Mouse (Mus musculus) heart, postnatal 0 days (tissue): ENCODE data around the gene Abca7. TPM values are rescaled to one million over a fixed set of nuclear protein-coding genes. Genes with fewer than 3 reads are reported as not detected.

ENCODE experiments used
- ATAC-seq: fragments of 200-750 bp; cut with Nextera tagmentation; 2 replicates; pipeline ENCODE4 v1.8.0; 2017; ENCODE audit warnings: low read depth, moderate number of reproducible peaks, moderate library complexity; ENCODE audit not compliant: insufficient read depth
- DNase-seq: peaks from one replicate; pipeline ENCODE4 v3.0.0-alpha.2; 2016; ENCODE audit warnings: low spot score
- H3K27ac ChIP-seq: fragments of 300-500 bp; sonication (generic); 2 replicates; pipeline ENCODE4 v1.5.1; 2014; ENCODE audit warnings: low read depth, mild to moderate bottlenecking
- H3K27me3 ChIP-seq: fragments of 300-500 bp; sonication (generic); 2 replicates; pipeline ENCODE4 v1.6.1; 2014; ENCODE audit warnings: low read length, mixed read lengths; ENCODE audit not compliant: control insufficient read depth, insufficient read depth
- H3K36me3 ChIP-seq: fragments of 300-500 bp; sonication (generic); replicated peaks from 2 replicates; pipeline ENCODE4 v1.6.1; 2014; ENCODE audit warnings: low read length, mixed read lengths; ENCODE audit not compliant: control insufficient read depth, insufficient read depth
- H3K4me1 ChIP-seq: fragments of 300-500 bp; sonication (generic); 2 replicates; pipeline ENCODE4 v1.6.1; 2014; ENCODE audit warnings: antibody characterized with exemption; ENCODE audit not compliant: control insufficient read depth, insufficient read depth
- H3K4me2 ChIP-seq: fragments of 300-500 bp; sonication (generic); 2 replicates; pipeline ENCODE4 v1.6.1; 2014; ENCODE audit warnings: low read depth, mild to moderate bottlenecking, low read length, moderate library complexity
- H3K4me3 ChIP-seq: fragments of 300-500 bp; sonication (generic); 2 replicates; pipeline ENCODE4 v1.5.1; 2014; ENCODE audit warnings: low read depth, low read length
- H3K9ac ChIP-seq: fragments of 300-500 bp; sonication (generic); replicated peaks from 2 replicates; pipeline ENCODE4 v1.6.1; 2014; ENCODE audit warnings: low read depth, low read length, mixed read lengths
- H3K9me3 ChIP-seq: fragments of 300-500 bp; sonication (generic); replicated peaks from 2 replicates; pipeline ENCODE4 v1.6.1; 2016; ENCODE audit warnings: low read length; ENCODE audit not compliant: control insufficient read depth
- CTCF ChIP-seq: IDR thresholded peaks from 2 replicates; pipeline ENCODE4 v1.5.1; 2016; ENCODE audit warnings: antibody characterized with exemption, control low read depth, low read depth
- EP300 ChIP-seq: IDR thresholded peaks from 2 replicates; pipeline ENCODE4 v1.6.1; 2016; ENCODE audit warnings: antibody characterized with exemption, low read depth
- WGBS: fragments of 180-500 bp; shearing (Covaris S2); extraction: QIAGEN DNeasy Blood & Tissue Kit; methylation state at CpG from one replicate; pipeline ENCODE4 v1.1.7; 2014; 5-methylcytosine and 5-hydroxymethylcytosine counted together
- polyA plus RNA-seq: library from polyadenylated mRNA; unstranded; fragments of >200 nt; fragmentation: Nextera tagmentation; extraction: Ambion mirVana; gene quantifications from 2 replicates; pipeline ENCODE4 v1.2.1, GENCODE M21; 2015
- total RNA-seq: library from RNA; depleted of rRNA; stranded (reverse); fragments of >200 nt; gene quantifications from 2 replicates; pipeline ENCODE4 v1.2.3, GENCODE M21; 2014; ENCODE audit warnings: low replicate concordance

Abca7 gene
- total and polyA plus RNA-seq, 2 experiments from 2014 or later = 1.9 to 11.4 TPM

- Histone ChIP-seq H3K27me3 (no peaks in the 10 kb centered on the region), H3K4me3 (no peak overlapping the region)
These were observed 31.6 kb downstream of the Abca7 start for GRCm38 (mm10) chr10:80027681-80028520.

GRCm38 (mm10) chr10:80028521-80028846 lies 32.2 kb downstream of the Abca7 start:
- no peak for TF ChIP-seq EP300
- TF ChIP-seq CTCF = no peak
- no peak overlapping the region for H3K27ac ChIP-seq
- H3K4me1 ChIP-seq = peaks cover 10% of the 10 kb centered on the region
- ATAC-seq (no peak), DNase-seq (no peak)
- WGBS = 92% methylated on average over 13 of the region's 13 CpGs
- no peak overlapping the region for H3K9ac ChIP-seq
- no peaks in the 10 kb centered on the region for H3K27me3 ChIP-seq
- no peak overlapping the region for H3K4me2 ChIP-seq
- H3K9me3 ChIP-seq = no peaks in the 10 kb centered on the region
- no peak overlapping the region for H3K4me3 ChIP-seq
- H3K36me3 ChIP-seq = no peaks in the 10 kb centered on the region; the same call in 1 of the 2 replicates

More at GRCm38 (mm10) chr10:80027681-80028520, 31.6 kb downstream of the Abca7 start:
- Histone ChIP-seq H3K27ac (no peak overlapping the region), H3K9ac (no peak overlapping the region), H3K4me2 (no peak overlapping the region), H3K9me3 (no peaks in the 10 kb centered on the region), H3K36me3 (no peaks in the 10 kb centered on the region; the same call in 1 of the 2 replicates), H3K4me1 (peaks cover 4% of the 10 kb centered on the region; the same call in 1 of the 2 replicates)
- no peak for TF ChIP-seq EP300
- no peak for TF ChIP-seq CTCF
- DNase-seq = no peak
- no peak for ATAC-seq
- 67% methylated on average over 20 of the region's 20 CpGs for WGBS

GRCm38 (mm10) chr10:80030191-80030590 lies 33.9 kb downstream of the Abca7 start:
- DNase-seq = no peak
- no peak overlapping the region for H3K4me2 ChIP-seq
- ATAC-seq = no peak

GRCm38 (mm10) chr10:80030736-80031135 lies 34.4 kb downstream of the Abca7 start:
- Histone ChIP-seq H3K9me3 (no peaks in the 10 kb centered on the region), H3K4me1 (peaks cover 19% of the 10 kb centered on the region), H3K36me3 (peaks cover 4% of the 10 kb centered on the region), H3K4me3 (no peak overlapping the region), H3K9ac (no peak overlapping the region), H3K27me3 (no peaks in the 10 kb centered on the region), H3K27ac (no peak overlapping the region), H3K4me2 (no peak overlapping the region)
- no peak for ATAC-seq
- WGBS = 81% methylated on average over 17 of the region's 17 CpGs
- DNase-seq = no peak
- TF ChIP-seq EP300 (no peak), CTCF (no peak)

More at GRCm38 (mm10) chr10:80030191-80030590, 33.9 kb downstream of the Abca7 start:
- no peaks in the 10 kb centered on the region for H3K27me3 ChIP-seq
- no peak overlapping the region for H3K9ac ChIP-seq
- 89% methylated on average over 9 of the region's 9 CpGs for WGBS
- H3K36me3 ChIP-seq = no peaks in the 10 kb centered on the region; the same call in 1 of the 2 replicates
- H3K4me3 ChIP-seq = no peak overlapping the region
- no peak overlapping the region for H3K27ac ChIP-seq
- no peaks in the 10 kb centered on the region for H3K9me3 ChIP-seq
- no peak for TF ChIP-seq EP300
- no peak for TF ChIP-seq CTCF
- H3K4me1 ChIP-seq = peaks cover 19% of the 10 kb centered on the region

- Histone ChIP-seq H3K4me3 (no peak overlapping the region), H3K4me1 (peaks cover 19% of the 10 kb centered on the region), H3K4me2 (peak overlapping the region; percentile 22; the same call in 1 of the 2 replicates), H3K27me3 (no peaks in the 10 kb centered on the region), H3K27ac (peak overlapping the region; percentile 77), H3K9ac (peak overlapping the region; percentile 30; the same call in 1 of the 2 replicates), H3K36me3 (peaks cover 25% of the 10 kb centered on the region), H3K9me3 (no peaks in the 10 kb centered on the region)
- WGBS = 14% methylated on average over 5 of the region's 5 CpGs
- ATAC-seq = peak; percentile 52
- peak; percentile 51 for DNase-seq
- no peak for TF ChIP-seq CTCF
- no peak for TF ChIP-seq EP300
These were observed 36.6 kb downstream of the Abca7 start for GRCm38 (mm10) chr10:80032799-80033480.
